Mouse (Mus musculus) thymus, adult 2 months (tissue): Measurements from ENCODE around the gene Gm17079.

Experiments
- CTCF ChIP-seq: fragments of 200-500 bp; IDR thresholded peaks from 2 replicates; pipeline ENCODE4 v1.5.1; 2012; ENCODE audit warnings: mild to moderate bottlenecking, control low read depth, low read length, moderate library complexity, borderline replicate concordance; ENCODE audit not compliant: control insufficient read depth, poor library complexity, insufficient read depth; ENCODE audit errors: extremely low read depth
- POLR2A ChIP-seq: fragments of 200-500 bp; IDR thresholded peaks from 2 replicates; pipeline ENCODE4 v1.6.1; 2012; ENCODE audit warnings: mild to moderate bottlenecking, low read length, control low read depth, moderate library complexity; ENCODE audit not compliant: control insufficient read depth, poor library complexity, insufficient read depth; ENCODE audit errors: extremely low read depth

DNA sequence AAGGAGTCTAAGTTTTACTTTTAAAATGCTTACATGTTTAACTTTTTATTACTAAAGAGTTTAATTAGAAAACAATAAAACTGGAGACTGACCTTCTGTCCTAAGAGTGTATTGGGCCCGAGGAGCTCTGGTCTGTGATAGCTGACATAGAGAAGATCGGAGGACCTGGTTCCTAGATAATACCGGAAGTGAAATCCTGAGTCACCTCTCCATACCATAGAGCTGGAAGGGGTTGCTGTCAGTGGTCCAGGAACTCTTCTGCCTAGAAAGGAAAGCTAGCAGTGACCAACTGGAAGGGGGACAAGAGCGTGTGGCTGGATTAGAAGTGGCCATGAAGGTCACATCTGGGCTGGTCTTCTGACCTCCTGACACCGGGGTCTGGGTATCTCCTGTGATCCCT lies 18.0 kb downstream of the Gm17079 start:
- TF ChIP-seq POLR2A (no peak), CTCF (no peak)
